11 mouse cellular contexts compared by ENCODE assay signal in genomic region chr4:155739741-155740636, GRCm38 (mm10). TPM values are rescaled to one million over a fixed set of nuclear protein-coding genes. Genes with fewer than 3 reads are reported as not detected.
DNase-seq lines count a peak whose midpoint lies in the region; ATAC-seq and TF ChIP-seq lines count a peak whose summit lies in the region.
"Had no signal": no experiment of that assay in that cellular context is flagged by ENCODE, and none has a peak within 500 bp of the region (broad histone marks: within the 10 kb centered on the region; RNA-seq: fewer than 3 reads in every experiment).

No protein-coding gene starts in this region.

- no peak for DNase-seq in heart, adult 8-10 months (ENCODE audit: low spot score)
- no peak for DNase-seq in liver, postnatal 0 days
- peak; percentile 48 for DNase-seq in brain, embryonic 14.5 days (ENCODE audit: low read depth)
- DNase-seq in B cell, adult 2 months = no peak
- DNase-seq in lung, postnatal 14 days = no peak
- DNase-seq: spleen, adult 18-20 months had no signal

- TF ChIP-seq POLR2A in brain, embryonic 14.5 days (IDR thresholded peaks at IDR 0.05; ENCODE audit: borderline replicate concordance, extremely low read depth, insufficient read depth, insufficient read length, poor library complexity, severe bottlenecking) = no peak
- peak; percentile 25; the same call in 1 of the 2 replicates for TF ChIP-seq POLR2A in cortical plate, adult 2 months (IDR thresholded peaks at IDR 0.05; ENCODE audit: extremely low read depth, insufficient read depth, low read length)

- H3K4me2 ChIP-seq in heart, embryonic 13.5 days = no peak overlapping the region
- no peak overlapping the region for H3K4me2 ChIP-seq in liver, postnatal 0 days (ENCODE audit: low read depth, low read length)
- H3K4me2 ChIP-seq in liver, embryonic 12.5 days = no peak overlapping the region
- H3K4me2 ChIP-seq: embryonic facial prominence, embryonic 13.5 days had no signal

- H3K27me3 ChIP-seq in heart, embryonic 13.5 days (replicated peaks) = no peaks in the 10 kb centered on the region
- H3K27me3 ChIP-seq in liver, postnatal 0 days (ENCODE audit: insufficient read depth, low read length) = no peaks in the 10 kb centered on the region
- H3K27me3 ChIP-seq in liver, embryonic 12.5 days (replicated peaks) = no peaks in the 10 kb centered on the region
- H3K27me3 ChIP-seq: embryonic facial prominence, embryonic 13.5 days had no signal

- peaks cover 68% of the 10 kb centered on the region for H3K36me3 ChIP-seq in heart, embryonic 13.5 days
- peaks cover 34% of the 10 kb centered on the region for H3K36me3 ChIP-seq in liver, postnatal 0 days (replicated peaks; ENCODE audit: insufficient read depth, low read length)
- peaks cover 56% of the 10 kb centered on the region for H3K36me3 ChIP-seq in liver, embryonic 12.5 days

- no peak overlapping the region for H3K4me3 ChIP-seq in heart, embryonic 13.5 days
- H3K4me3 ChIP-seq in liver, postnatal 0 days (ENCODE audit: low read depth, low read length) = no peak overlapping the region
- no peak overlapping the region for H3K4me3 ChIP-seq in liver, embryonic 12.5 days
- H3K4me3 ChIP-seq in cortical plate, adult 2 months (ENCODE audit: insufficient read depth, low read length) = no peak overlapping the region
- H3K4me3 ChIP-seq: embryonic facial prominence, embryonic 13.5 days had no signal

- TF ChIP-seq EP300 in liver, postnatal 0 days (IDR thresholded peaks at IDR 0.05; ENCODE audit: low read depth) = no peak

- 76% methylated on average over 37 of the region's 37 CpGs for WGBS in heart, embryonic 13.5 days
- WGBS in liver, postnatal 0 days (ENCODE audit: insufficient replicate concordance) = 85% methylated on average over 37 of the region's 37 CpGs
- 81% methylated on average over 37 of the region's 37 CpGs for WGBS in liver, embryonic 12.5 days (ENCODE audit: insufficient replicate concordance)

- no peak overlapping the region for H3K27ac ChIP-seq in heart, embryonic 13.5 days (replicated peaks)
- H3K27ac ChIP-seq in liver, postnatal 0 days (ENCODE audit: low read depth) = no peak overlapping the region
- no peak overlapping the region for H3K27ac ChIP-seq in liver, embryonic 12.5 days
- H3K27ac ChIP-seq in cortical plate, adult 2 months (ENCODE audit: insufficient read depth, low read length) = no peak overlapping the region
- H3K27ac ChIP-seq: embryonic facial prominence, embryonic 13.5 days had no signal

- no peak overlapping the region for H3K9ac ChIP-seq in heart, embryonic 13.5 days
- no peak overlapping the region for H3K9ac ChIP-seq in liver, postnatal 0 days (replicated peaks)
- H3K9ac ChIP-seq in liver, embryonic 12.5 days = no peak overlapping the region
- H3K9ac ChIP-seq: embryonic facial prominence, embryonic 13.5 days had no signal

- no peak for TF ChIP-seq CTCF in liver, postnatal 0 days (IDR thresholded peaks at IDR 0.05; ENCODE audit: low read depth)
- no peak for TF ChIP-seq CTCF in brain, embryonic 14.5 days (IDR thresholded peaks at IDR 0.05; ENCODE audit: borderline replicate concordance, extremely low read depth, insufficient read depth, insufficient read length)
- no peak for TF ChIP-seq CTCF in cortical plate, adult 2 months (IDR thresholded peaks at IDR 0.05; ENCODE audit: extremely low read depth, insufficient read depth, low read length)

- peaks cover 7% of the 10 kb centered on the region for H3K4me1 ChIP-seq in heart, embryonic 13.5 days
- peaks cover 6% of the 10 kb centered on the region for H3K4me1 ChIP-seq in liver, postnatal 0 days (ENCODE audit: insufficient read depth)
- H3K4me1 ChIP-seq in liver, embryonic 12.5 days = peaks cover 20% of the 10 kb centered on the region
- peaks cover 11% of the 10 kb centered on the region for H3K4me1 ChIP-seq in cortical plate, adult 2 months (ENCODE audit: control insufficient read depth, insufficient read depth, low read length)

- H3K9me3 ChIP-seq in heart, embryonic 13.5 days = no peaks in the 10 kb centered on the region
- no peaks in the 10 kb centered on the region for H3K9me3 ChIP-seq in liver, postnatal 0 days (ENCODE audit: low read length)
- H3K9me3 ChIP-seq in liver, embryonic 12.5 days (replicated peaks) = no peaks in the 10 kb centered on the region
- H3K9me3 ChIP-seq: embryonic facial prominence, embryonic 13.5 days had no signal

- 0 out of 2 replicates have a peak, but pooled peaks have one; percentile 4 for ATAC-seq in heart, embryonic 13.5 days (ENCODE audit: extremely low read depth, insufficient number of reproducible peaks, low FRiP score, low TSS enrichment)
- ATAC-seq in liver, postnatal 0 days = 0 out of 2 replicates have a peak, but pooled peaks have one; percentile 9
- ATAC-seq in liver, embryonic 12.5 days = no peak; the same call in 1 of the 2 replicates
- ATAC-seq: lung, postnatal 0 days had no signal

RNA-seq across cellular contexts. Expression of gene Tmem240, which starts 5.4 kb away (rescaled TPM):
- polyA plus RNA-seq in heart, embryonic 13.5 days (2015; fragmentation: Nextera tagmentation; extraction: Ambion mirVana) = 0.46 and 0.51 TPM in 2 replicates
- under 1 TPM in 3 of 4 experiments, not detected in 1; 0.11 to 0.81 (median 0.13) TPM for total RNA-seq in heart, adult 8-10 months (2022)
- polyA plus RNA-seq in liver, postnatal 0 days (2015; fragmentation: Nextera tagmentation; extraction: Ambion mirVana) = 0.02 and 0.06 TPM in 2 replicates
- 0.17 and 0.24 TPM in 2 replicates for polyA plus RNA-seq in liver, embryonic 12.5 days (2016; fragmentation: Nextera tagmentation; extraction: Ambion mirVana)
- polyA plus RNA-seq in brain, embryonic 14.5 days (2012; rRNA removed) = 31.1 and 31.4 TPM in 2 replicates
- polyA plus RNA-seq in cortical plate, adult 2 months (2012; rRNA removed) = 68.5 and 70.6 TPM in 2 replicates

RNA-seq across cellular contexts. Expression of gene Atad3a, which starts 20.9 kb away (rescaled TPM):
- polyA plus RNA-seq in heart, embryonic 13.5 days (2015; fragmentation: Nextera tagmentation; extraction: Ambion mirVana) = 87.7 and 93.2 TPM in 2 replicates
- total RNA-seq in heart, adult 8-10 months (2022) = 10 to 100 TPM; 34.9 to 45.7 (median 40.8) TPM
- 44.7 and 45.0 TPM in 2 replicates for polyA plus RNA-seq in liver, postnatal 0 days (2015; fragmentation: Nextera tagmentation; extraction: Ambion mirVana)
- polyA plus RNA-seq in liver, embryonic 12.5 days (2016; fragmentation: Nextera tagmentation; extraction: Ambion mirVana) = 101 and 110 TPM in 2 replicates
- polyA plus RNA-seq in brain, embryonic 14.5 days (2012; rRNA removed) = 103 and 120 TPM in 2 replicates
- 84.4 and 93.0 TPM in 2 replicates for polyA plus RNA-seq in cortical plate, adult 2 months (2012; rRNA removed)

RNA-seq across cellular contexts. Expression of gene Vwa1, which starts 34.5 kb away (rescaled TPM):
- polyA plus RNA-seq in heart, embryonic 13.5 days (2015; fragmentation: Nextera tagmentation; extraction: Ambion mirVana) = 3.5 and 3.7 TPM in 2 replicates
- total RNA-seq in heart, adult 8-10 months (2022) = 1 to 10 TPM; 5.6 to 9.8 (median 8.1) TPM
- polyA plus RNA-seq in liver, postnatal 0 days (2015; fragmentation: Nextera tagmentation; extraction: Ambion mirVana) = 0.25 and 0.28 TPM in 2 replicates
- 0.49 and 0.73 TPM in 2 replicates for polyA plus RNA-seq in liver, embryonic 12.5 days (2016; fragmentation: Nextera tagmentation; extraction: Ambion mirVana)
- polyA plus RNA-seq in brain, embryonic 14.5 days (2012; rRNA removed) = 22.0 and 25.3 TPM in 2 replicates
- 29.8 and 32.1 TPM in 2 replicates for polyA plus RNA-seq in cortical plate, adult 2 months (2012; rRNA removed)

RNA-seq across cellular contexts. Expression of gene Ssu72, which starts 35.4 kb away (rescaled TPM):
- 105 and 122 TPM in 2 replicates for polyA plus RNA-seq in heart, embryonic 13.5 days (2015; fragmentation: Nextera tagmentation; extraction: Ambion mirVana)
- 10 to 100 TPM; 43.2 to 53.5 (median 51.2) TPM for total RNA-seq in heart, adult 8-10 months (2022)
- polyA plus RNA-seq in liver, postnatal 0 days (2015; fragmentation: Nextera tagmentation; extraction: Ambion mirVana) = 66.6 and 66.9 TPM in 2 replicates
- 80.8 and 91.2 TPM in 2 replicates for polyA plus RNA-seq in liver, embryonic 12.5 days (2016; fragmentation: Nextera tagmentation; extraction: Ambion mirVana)
- 117 and 133 TPM in 2 replicates for polyA plus RNA-seq in brain, embryonic 14.5 days (2012; rRNA removed)
- polyA plus RNA-seq in cortical plate, adult 2 months (2012; rRNA removed) = 131 and 138 TPM in 2 replicates

RNA-seq across cellular contexts. Expression of gene Tmem88b, which starts 45.7 kb away (rescaled TPM):
- polyA plus RNA-seq in heart, embryonic 13.5 days (2015; fragmentation: Nextera tagmentation; extraction: Ambion mirVana) = 4.2 and 5.3 TPM in 2 replicates
- total RNA-seq in heart, adult 8-10 months (2022) = 1 to 10 TPM in 1 of 4 experiments, under 1 TPM in 3; 0.66 to 1.1 (median 0.81) TPM
- 0.21 and 0.40 TPM in 2 replicates for polyA plus RNA-seq in liver, postnatal 0 days (2015; fragmentation: Nextera tagmentation; extraction: Ambion mirVana)
- polyA plus RNA-seq in liver, embryonic 12.5 days (2016; fragmentation: Nextera tagmentation; extraction: Ambion mirVana) = 0.32 TPM in 2 replicates
- polyA plus RNA-seq in brain, embryonic 14.5 days (2012; rRNA removed) = 1.4 and 1.5 TPM in 2 replicates
- polyA plus RNA-seq in cortical plate, adult 2 months (2012; rRNA removed) = 39.2 and 50.5 TPM in 2 replicates

Comparison
In these comparisons a context has a peak if more than half of its experiments do, and no peak if none do; other contexts are left out.
1. RNA of gene Tmem240, which starts 5.4 kb away (polyA plus RNA-seq): 68.5 to 70.6 TPM in cortical plate, adult 2 months and 31.1 to 31.4 TPM in brain, embryonic 14.5 days; 0.46 to 0.51 TPM in heart, embryonic 13.5 days, 0.17 to 0.24 TPM in liver, embryonic 12.5 days and 0.02 to 0.06 TPM in liver, postnatal 0 days; every median in the first group is over 10 times any median in the second.